Comparison of ENCODE assay signal across 20 mouse cellular contexts in the genomic region with DNA sequence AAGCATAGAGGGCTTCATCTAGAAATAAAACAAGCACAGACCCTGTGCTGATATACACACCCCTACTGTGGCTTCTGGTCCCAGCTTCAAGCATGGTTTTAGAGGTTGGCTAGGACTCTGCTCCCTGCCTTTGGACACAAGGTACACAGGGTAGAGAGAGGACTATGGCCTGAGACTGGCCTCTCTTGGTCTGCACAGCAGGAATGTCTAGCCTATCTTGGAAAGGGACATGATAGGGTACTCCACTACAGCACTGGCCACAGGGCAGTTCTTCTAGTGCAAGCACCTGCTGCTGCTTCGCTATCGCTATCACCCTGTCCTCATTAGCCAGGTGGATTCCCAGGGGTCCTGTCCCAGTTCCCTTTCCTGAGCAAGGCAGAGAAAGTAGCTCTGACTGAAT. TPM values are rescaled to one million over a fixed set of nuclear protein-coding genes. Genes with fewer than 3 reads are reported as not detected.
DNase-seq lines count a peak whose midpoint lies in the region; ATAC-seq and TF ChIP-seq lines count a peak whose summit lies in the region.
"Had no signal": no experiment of that assay in that cellular context is flagged by ENCODE, and none has a peak within 500 bp of the region (broad histone marks: within the 10 kb centered on the region; RNA-seq: fewer than 3 reads in every experiment).

No protein-coding gene starts in this region.

- intact Hi-C loops in left cerebral cortex, postnatal 4 days (cut with DNase I), result no loop called here

- no peak overlapping the region for H3K4me3 ChIP-seq in kidney, embryonic 15.5 days (replicated peaks)
- no peak overlapping the region for H3K4me3 ChIP-seq in midbrain, postnatal 0 days (ENCODE audit: low read depth, low read length)
- no peak overlapping the region for H3K4me3 ChIP-seq in midbrain, embryonic 15.5 days
- H3K4me3 ChIP-seq: embryonic facial prominence, embryonic 15.5 days; forebrain, embryonic 10.5 days; gastrocnemius, adult 2 months; midbrain, embryonic 13.5 days had no signal

- no peaks in the 10 kb centered on the region for H3K27me3 ChIP-seq in kidney, embryonic 15.5 days
- no peaks in the 10 kb centered on the region for H3K27me3 ChIP-seq in midbrain, postnatal 0 days (ENCODE audit: insufficient read depth, low read length)
- H3K27me3 ChIP-seq in midbrain, embryonic 15.5 days (replicated peaks), result no peaks in the 10 kb centered on the region
- H3K27me3 ChIP-seq: embryonic facial prominence, embryonic 15.5 days; midbrain, embryonic 13.5 days had no signal

- 98% methylated on average over 2 of the region's 2 CpGs for WGBS in kidney, embryonic 15.5 days
- 87% methylated on average over 2 of the region's 2 CpGs for WGBS in midbrain, postnatal 0 days
- WGBS in midbrain, embryonic 15.5 days, result 88% methylated on average over 2 of the region's 2 CpGs

- no peak overlapping the region for H3K9ac ChIP-seq in kidney, embryonic 15.5 days
- no peak overlapping the region for H3K9ac ChIP-seq in midbrain, postnatal 0 days (replicated peaks; ENCODE audit: low read length, poor library complexity, severe bottlenecking)
- no peak overlapping the region for H3K9ac ChIP-seq in midbrain, embryonic 15.5 days
- H3K9ac ChIP-seq: embryonic facial prominence, embryonic 15.5 days; lung, embryonic 14.5 days; midbrain, embryonic 13.5 days had no signal

- no peak overlapping the region for H3K27ac ChIP-seq in kidney, embryonic 15.5 days
- H3K27ac ChIP-seq in midbrain, postnatal 0 days (ENCODE audit: low read depth, low read length), result no peak overlapping the region
- no peak overlapping the region for H3K27ac ChIP-seq in midbrain, embryonic 15.5 days
- H3K27ac ChIP-seq: embryonic facial prominence, embryonic 15.5 days; forebrain, embryonic 10.5 days; gastrocnemius, adult 2 months; midbrain, embryonic 13.5 days had no signal

- peak; percentile 59 to 67 for DNase-seq in kidney, adult 8-10 months
- peak; percentile 18 for DNase-seq in midbrain, postnatal 0 days (ENCODE audit: low spot score)
- peak; percentile 36 to 72 for DNase-seq in kidney, postnatal 25 days
- DNase-seq in left cerebral cortex, postnatal 4 days, result no peak
- no peak for DNase-seq in adrenal gland, adult (ENCODE audit: inconsistent age in 2 of 2, low spot score in 1 of 2)
- DNase-seq: cerebellum, adult 11 months; cerebellum, postnatal 14 days; embryo, embryonic 11 days; gastrocnemius, adult 2 months; heart, adult 18-20 months; layer of hippocampus, postnatal 36 days; lung, embryonic 14.5 days; lung, postnatal 4 days; thymus, postnatal 14 days had no signal

- H3K4me2 ChIP-seq in kidney, embryonic 15.5 days, result no peak overlapping the region
- H3K4me2 ChIP-seq in midbrain, postnatal 0 days (ENCODE audit: low read depth, low read length, poor library complexity, severe bottlenecking), result no peak overlapping the region
- H3K4me2 ChIP-seq in midbrain, embryonic 15.5 days, result no peak overlapping the region
- H3K4me2 ChIP-seq: embryonic facial prominence, embryonic 15.5 days; lung, embryonic 14.5 days; midbrain, embryonic 13.5 days had no signal

- TF ChIP-seq CTCF in midbrain, postnatal 0 days (IDR thresholded peaks at IDR 0.05), result no peak

- peaks cover 8% of the 10 kb centered on the region; the same call in 1 of the 2 replicates for H3K36me3 ChIP-seq in kidney, embryonic 15.5 days
- peaks cover 4% of the 10 kb centered on the region; the same call in 1 of the 2 replicates for H3K36me3 ChIP-seq in midbrain, postnatal 0 days (ENCODE audit: insufficient read depth, low read length)
- 0 out of 2 replicates have a peak, but pooled peaks cover 3% of the 10 kb centered on the region for H3K36me3 ChIP-seq in midbrain, embryonic 15.5 days (replicated peaks)

- H3K9me3 ChIP-seq in kidney, embryonic 15.5 days (replicated peaks), result no peaks in the 10 kb centered on the region
- H3K9me3 ChIP-seq in midbrain, postnatal 0 days (ENCODE audit: low read length), result no peaks in the 10 kb centered on the region
- no peaks in the 10 kb centered on the region for H3K9me3 ChIP-seq in midbrain, embryonic 15.5 days
- H3K9me3 ChIP-seq: embryonic facial prominence, embryonic 15.5 days; forebrain, embryonic 10.5 days; midbrain, embryonic 13.5 days had no signal

- ATAC-seq in kidney, embryonic 15.5 days (replicated peaks; ENCODE audit: low FRiP score), result no peak
- ATAC-seq in midbrain, postnatal 0 days (ENCODE audit: low FRiP score), result no peak
- ATAC-seq in midbrain, embryonic 15.5 days (replicated peaks), result no peak
- ATAC-seq: CD4-positive, CD25-positive, alpha-beta regulatory T cell, adult 4 months had no signal

- peaks cover 17% of the 10 kb centered on the region for H3K4me1 ChIP-seq in kidney, embryonic 15.5 days
- H3K4me1 ChIP-seq in midbrain, postnatal 0 days (ENCODE audit: insufficient read depth, low read length), result 0 out of 2 replicates have a peak, but pooled peaks cover 3% of the 10 kb centered on the region
- peaks cover 11% of the 10 kb centered on the region for H3K4me1 ChIP-seq in midbrain, embryonic 15.5 days

RNA-seq across cellular contexts. Expression of a gene that starts 2.1 kb away (rescaled TPM):
- polyA plus RNA-seq in kidney, embryonic 15.5 days (2015; fragmentation: Nextera tagmentation; extraction: Ambion mirVana), result 3.7 and 6.9 TPM in 2 replicates
- total RNA-seq in midbrain, postnatal 0 days (2014; rRNA removed), result 0.77 and 1.6 TPM in 2 replicates
- 1.2 and 1.7 TPM in 2 replicates for polyA plus RNA-seq in midbrain, postnatal 0 days (2015; fragmentation: Nextera tagmentation; extraction: Ambion mirVana)
- 1.6 and 2.3 TPM in 2 replicates for polyA plus RNA-seq in midbrain, embryonic 15.5 days (2015; fragmentation: Nextera tagmentation; extraction: Ambion mirVana)
- under 1 TPM; 0.24 to 0.28 TPM for total RNA-seq in left cerebral cortex, postnatal 4 days (2021)
- total RNA-seq: gastrocnemius, adult 2 months had no signal

RNA-seq across cellular contexts. Expression of a gene that starts 6.7 kb away (rescaled TPM):
- 101 and 104 TPM in 2 replicates for polyA plus RNA-seq in kidney, embryonic 15.5 days (2015; fragmentation: Nextera tagmentation; extraction: Ambion mirVana)
- 73.0 and 75.3 TPM in 2 replicates for total RNA-seq in midbrain, postnatal 0 days (2014; rRNA removed)
- 60.3 and 62.4 TPM in 2 replicates for polyA plus RNA-seq in midbrain, postnatal 0 days (2015; fragmentation: Nextera tagmentation; extraction: Ambion mirVana)
- 48.4 and 52.1 TPM in 2 replicates for polyA plus RNA-seq in midbrain, embryonic 15.5 days (2015; fragmentation: Nextera tagmentation; extraction: Ambion mirVana)
- 10 to 100 TPM; 41.2 TPM for total RNA-seq in left cerebral cortex, postnatal 4 days (2021)

RNA-seq across cellular contexts. Expression of a gene that starts 9.9 kb away (rescaled TPM):
- 96.9 and 105 TPM in 2 replicates for polyA plus RNA-seq in kidney, embryonic 15.5 days (2015; fragmentation: Nextera tagmentation; extraction: Ambion mirVana)
- total RNA-seq in midbrain, postnatal 0 days (2014; rRNA removed), result 37.3 and 39.1 TPM in 2 replicates
- 115 and 123 TPM in 2 replicates for polyA plus RNA-seq in midbrain, postnatal 0 days (2015; fragmentation: Nextera tagmentation; extraction: Ambion mirVana)
- polyA plus RNA-seq in midbrain, embryonic 15.5 days (2015; fragmentation: Nextera tagmentation; extraction: Ambion mirVana), result 90.6 and 94.3 TPM in 2 replicates
- total RNA-seq in left cerebral cortex, postnatal 4 days (2021), result 10 to 100 TPM; 42.7 to 53.0 TPM

RNA-seq across cellular contexts. Expression of a gene that starts 12.7 kb away (rescaled TPM):
- polyA plus RNA-seq in kidney, embryonic 15.5 days (2015; fragmentation: Nextera tagmentation; extraction: Ambion mirVana), result 26.1 and 26.7 TPM in 2 replicates
- 19.5 and 20.4 TPM in 2 replicates for total RNA-seq in midbrain, postnatal 0 days (2014; rRNA removed)
- 17.2 and 18.9 TPM in 2 replicates for polyA plus RNA-seq in midbrain, postnatal 0 days (2015; fragmentation: Nextera tagmentation; extraction: Ambion mirVana)
- 24.0 and 26.6 TPM in 2 replicates for polyA plus RNA-seq in midbrain, embryonic 15.5 days (2015; fragmentation: Nextera tagmentation; extraction: Ambion mirVana)
- 10 to 100 TPM; 29.6 to 31.4 TPM for total RNA-seq in left cerebral cortex, postnatal 4 days (2021)

RNA-seq across cellular contexts. Expression of a gene that starts 23.7 kb away (rescaled TPM):
- 3.9 and 4.1 TPM in 2 replicates for polyA plus RNA-seq in kidney, embryonic 15.5 days (2015; fragmentation: Nextera tagmentation; extraction: Ambion mirVana)
- total RNA-seq in midbrain, postnatal 0 days (2014; rRNA removed), result 34.6 and 46.8 TPM in 2 replicates
- 6.9 and 7.7 TPM in 2 replicates for polyA plus RNA-seq in midbrain, postnatal 0 days (2015; fragmentation: Nextera tagmentation; extraction: Ambion mirVana)
- 7.4 and 11.2 TPM in 2 replicates for polyA plus RNA-seq in midbrain, embryonic 15.5 days (2015; fragmentation: Nextera tagmentation; extraction: Ambion mirVana)
- total RNA-seq in left cerebral cortex, postnatal 4 days (2021), result 10 to 100 TPM; 29.8 to 29.9 TPM

Comparison
In these comparisons a context has a peak if more than half of its experiments do, and no peak if none do; other contexts are left out.
1. DNase-seq: peak in kidney, adult 8-10 months (2 of 2), midbrain, postnatal 0 days (single experiment) and kidney, postnatal 25 days (2 of 2); none in left cerebral cortex, postnatal 4 days (single experiment) and adrenal gland, adult (0 of 2).